Mouse (Mus musculus) E14TG2a.4 (cell line): ENCODE results near the gene Zmpste24.

ENCODE experiments used
- CTCF ChIP-seq: conservative IDR thresholded peaks from 2 replicates; pipeline ENCODE4 v1.5.1; 2014; ENCODE audit warnings: low read length
- NANOG ChIP-seq: IDR thresholded peaks from 2 replicates; pipeline ENCODE4 v1.6.1; 2014; ENCODE audit warnings: borderline replicate concordance, low read length, mixed read lengths
- POU5F1 ChIP-seq: IDR thresholded peaks from 2 replicates; pipeline ENCODE4 v1.6.1; 2014; ENCODE audit warnings: low read length, borderline replicate concordance

- TF ChIP-seq CTCF (peak; percentile 86), POU5F1 (no peak), NANOG (no peak)
Measured at GRCm38 (mm10) chr4:121040897-121041671, 57.0 kb downstream of the Zmpste24 start.
